ENCODE assay signal across 9 mouse cellular contexts in the genomic region with DNA sequence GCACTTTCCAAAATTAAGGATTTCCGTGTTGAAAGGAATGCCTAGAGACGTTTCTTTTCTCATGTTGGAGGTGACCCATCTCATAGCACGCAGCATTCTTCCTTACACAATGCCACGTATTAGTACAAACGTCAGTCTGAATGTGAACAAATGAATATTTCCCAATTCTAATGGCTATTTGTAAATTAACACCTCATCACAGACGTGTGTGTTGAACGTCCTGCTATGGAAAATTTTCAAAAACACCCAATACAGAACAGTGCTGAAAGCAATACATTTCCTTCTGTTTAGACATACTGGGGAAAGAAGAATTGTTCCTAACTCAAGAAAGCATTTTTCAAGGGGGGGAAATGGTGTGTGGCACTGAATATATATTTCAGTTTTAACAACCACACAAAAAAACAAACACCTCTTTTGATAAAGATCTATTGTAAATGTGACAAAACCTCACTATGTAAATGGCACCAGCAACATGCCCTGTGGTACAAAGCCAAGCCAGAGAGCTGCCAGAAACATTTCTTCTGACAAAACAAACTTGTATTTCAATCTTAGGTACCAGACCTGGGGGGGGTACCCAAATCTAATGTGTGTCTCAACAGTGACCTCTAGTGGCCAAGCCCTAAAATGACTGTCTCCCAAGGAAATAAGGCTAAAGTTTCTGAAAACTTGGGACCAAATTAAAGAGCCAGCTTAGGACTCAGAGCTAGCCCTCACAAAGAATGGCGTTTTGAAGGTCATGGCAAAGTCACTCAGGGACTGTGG. TPM values are rescaled to one million over a fixed set of nuclear protein-coding genes. Genes with fewer than 3 reads are reported as not detected.
DNase-seq lines count a peak whose midpoint lies in the region; ATAC-seq and TF ChIP-seq lines count a peak whose summit lies in the region.
"Had no signal": no experiment of that assay in that cellular context is flagged by ENCODE, and none has a peak within 500 bp of the region (broad histone marks: within the 10 kb centered on the region; RNA-seq: fewer than 3 reads in every experiment).

No protein-coding gene starts in this region.

- H3K4me3 ChIP-seq in kidney, adult 2 months (ENCODE audit: insufficient read depth, low read depth, low read length): no peak overlapping the region
- H3K4me3 ChIP-seq in kidney, embryonic 14.5 days (ENCODE audit: low read length): no peak overlapping the region
- no peak overlapping the region for H3K4me3 ChIP-seq in cortical plate, adult 2 months (ENCODE audit: insufficient read depth, low read length)
- no peak overlapping the region for H3K4me3 ChIP-seq in stomach, postnatal 0 days (ENCODE audit: low read depth, low read length)
- H3K4me3 ChIP-seq: neural tube, embryonic 12.5 days had no signal

- peak; percentile 26; the same call in 1 of the 2 replicates for TF ChIP-seq CTCF in kidney, adult 2 months (conservative IDR thresholded peaks at IDR 0.05; ENCODE audit: insufficient read depth, insufficient read length, low read depth, low read length)
- peak; percentile 60 for TF ChIP-seq CTCF in cortical plate, adult 2 months (IDR thresholded peaks at IDR 0.05; ENCODE audit: extremely low read depth, insufficient read depth, low read length)
- TF ChIP-seq CTCF in stomach, postnatal 0 days (IDR thresholded peaks at IDR 0.05; ENCODE audit: low read depth): peak; percentile 85

- no peak overlapping the region for H3K9ac ChIP-seq in kidney, embryonic 14.5 days (ENCODE audit: low read depth, low read length)
- no peak overlapping the region for H3K9ac ChIP-seq in stomach, postnatal 0 days (ENCODE audit: low read length)
- H3K9ac ChIP-seq: neural tube, embryonic 12.5 days had no signal

- TF ChIP-seq EP300 in stomach, postnatal 0 days (optimal IDR thresholded peaks at IDR 0.05): no peak

- no peak for ATAC-seq in kidney, embryonic 14.5 days (ENCODE audit: low FRiP score, low TSS enrichment)
- ATAC-seq in megakaryocyte-erythroid progenitor cell, adult 5-6 weeks (replicated peaks; ENCODE audit: low FRiP score, low TSS enrichment, poor library complexity, severe bottlenecking): peak; percentile 71
- ATAC-seq in stomach, postnatal 0 days (ENCODE audit: low FRiP score, low TSS enrichment): no peak

- no peak for TF ChIP-seq POLR2A in kidney, adult 2 months (IDR thresholded peaks at IDR 0.05; ENCODE audit: low read depth, low read length)
- no peak for TF ChIP-seq POLR2A in cortical plate, adult 2 months (IDR thresholded peaks at IDR 0.05; ENCODE audit: extremely low read depth, insufficient read depth, low read length)

- peaks cover 3% of the 10 kb centered on the region; the same call in 1 of the 2 replicates for H3K4me1 ChIP-seq in kidney, adult 2 months (ENCODE audit: control insufficient read depth, insufficient read depth, low read length)
- H3K4me1 ChIP-seq in kidney, embryonic 14.5 days (ENCODE audit: control insufficient read depth, insufficient read depth, low read length): peaks cover 20% of the 10 kb centered on the region; the same call in 1 of the 2 replicates
- H3K4me1 ChIP-seq in cortical plate, adult 2 months (ENCODE audit: control insufficient read depth, insufficient read depth, low read length): no peaks in the 10 kb centered on the region
- H3K4me1 ChIP-seq in stomach, postnatal 0 days (replicated peaks; ENCODE audit: control insufficient read depth, insufficient read depth): no peaks in the 10 kb centered on the region

- no peaks in the 10 kb centered on the region for H3K36me3 ChIP-seq in kidney, adult 2 months (ENCODE audit: control insufficient read depth, insufficient read depth, low read length)
- H3K36me3 ChIP-seq in kidney, embryonic 14.5 days (ENCODE audit: control insufficient read depth, insufficient read depth, low read length): no peaks in the 10 kb centered on the region
- peaks cover 10% of the 10 kb centered on the region; the same call in 1 of the 2 replicates for H3K36me3 ChIP-seq in stomach, postnatal 0 days (ENCODE audit: control insufficient read depth, insufficient read depth, low read length)
- H3K36me3 ChIP-seq: neural tube, embryonic 12.5 days had no signal

- intact Hi-C loops in heart, postnatal 10 days (cut with DNase I): loop anchor here (1.0 to 10.0 kb wide), 5 partner anchors 230 to 1233 kb away; partner anchors contain the start of gene Pter

- DNase-seq in kidney, adult 2 months: peak; percentile 54
- DNase-seq in R1 (ENCODE audit: low read depth, low spot score): peak; percentile 59
- DNase-seq in heart, postnatal 10 days: peak; percentile 66 to 80
- peak; percentile 16 for DNase-seq in left cerebral cortex, adult 11 months (ENCODE audit: low spot score)
- peak; percentile 19 for DNase-seq in stomach, postnatal 0 days (ENCODE audit: low spot score)

- H3K9me3 ChIP-seq in kidney, embryonic 14.5 days (ENCODE audit: control insufficient read depth, low read length): no peaks in the 10 kb centered on the region
- no peaks in the 10 kb centered on the region for H3K9me3 ChIP-seq in stomach, postnatal 0 days (ENCODE audit: control insufficient read depth, low read length)
- H3K9me3 ChIP-seq: neural tube, embryonic 12.5 days had no signal

- H3K27me3 ChIP-seq in kidney, adult 2 months (replicated peaks; ENCODE audit: control insufficient read depth, insufficient read depth, low read length): no peaks in the 10 kb centered on the region
- H3K27me3 ChIP-seq in kidney, embryonic 14.5 days (ENCODE audit: control insufficient read depth, insufficient read depth, low read length): no peaks in the 10 kb centered on the region
- H3K27me3 ChIP-seq in stomach, postnatal 0 days (ENCODE audit: control insufficient read depth, insufficient read depth, low read length): no peaks in the 10 kb centered on the region
- H3K27me3 ChIP-seq: neural tube, embryonic 12.5 days had no signal

- no peak overlapping the region for H3K4me2 ChIP-seq in kidney, embryonic 14.5 days (replicated peaks; ENCODE audit: low read depth, low read length)
- H3K4me2 ChIP-seq in stomach, postnatal 0 days (replicated peaks; ENCODE audit: low read depth): no peak overlapping the region
- H3K4me2 ChIP-seq: neural tube, embryonic 12.5 days had no signal

- WGBS in kidney, adult 2 months: 79% methylated on average over 8 of the region's 8 CpGs
- WGBS in kidney, embryonic 14.5 days: 73% methylated on average over 8 of the region's 8 CpGs
- WGBS in stomach, postnatal 0 days: 61% methylated on average over 8 of the region's 8 CpGs

- H3K27ac ChIP-seq in kidney, adult 2 months (ENCODE audit: insufficient read depth, low read depth, low read length): no peak overlapping the region
- no peak overlapping the region for H3K27ac ChIP-seq in kidney, embryonic 14.5 days (ENCODE audit: low read depth, low read length)
- H3K27ac ChIP-seq in cortical plate, adult 2 months (ENCODE audit: insufficient read depth, low read length): no peak overlapping the region
- H3K27ac ChIP-seq in stomach, postnatal 0 days (replicated peaks): no peak overlapping the region
- H3K27ac ChIP-seq: neural tube, embryonic 12.5 days had no signal

RNA-seq across cellular contexts. Expression of gene Rsu1, which starts 33.9 kb away (rescaled TPM):
- polyA plus RNA-seq in kidney, adult 2 months (2012; rRNA removed): 61.1 and 63.5 TPM in 2 replicates
- polyA plus RNA-seq in kidney, embryonic 14.5 days (2014; fragmentation: Nextera tagmentation; extraction: Ambion mirVana): 113 and 119 TPM in 2 replicates
- 39.1 and 43.8 TPM in 2 replicates for polyA plus RNA-seq in cortical plate, adult 2 months (2012; rRNA removed)
- 100 to 1,000 TPM in 1 of 2 experiments, 10 to 100 TPM in 1; 98.4 to 102 TPM for total RNA-seq in heart, postnatal 10 days (2021)
- total RNA-seq in megakaryocyte-erythroid progenitor cell, adult 5-6 weeks (2014; fragmentation: Nextera tagmentation): 73.1 and 74.1 TPM in 2 replicates
- total RNA-seq in megakaryocyte-erythroid progenitor cell, adult 5-6 weeks (2017): 130 and 147 TPM in 2 replicates
- polyA plus RNA-seq in stomach, postnatal 0 days (2015; fragmentation: Nextera tagmentation; extraction: Ambion mirVana): 112 and 125 TPM in 2 replicates

Comparison
In these comparisons a context has a peak if more than half of its experiments do, and no peak if none do; other contexts are left out.
1. DNase-seq: peak in every context shown above with its lines; median percentile 73 in heart, postnatal 10 days; 59 in R1; 54 in kidney, adult 2 months; 19 in stomach, postnatal 0 days; 16 in left cerebral cortex, adult 11 months.
2. CTCF ChIP-seq: peak in every context shown above with its lines; median percentile 85 in stomach, postnatal 0 days; 60 in cortical plate, adult 2 months; 26 in kidney, adult 2 months.